Mouse (Mus musculus) frontal cortex, postnatal 25 days (tissue): ENCODE measurements around the gene Stmn1.

ENCODE experiments used
- DNase-seq, 2 experiments: peaks; one replicate each; pipeline ENCODE4 v3.0.0; 2022; ENCODE audit warnings: low spot score in 2 of 2

Gene Stmn1

DNA sequence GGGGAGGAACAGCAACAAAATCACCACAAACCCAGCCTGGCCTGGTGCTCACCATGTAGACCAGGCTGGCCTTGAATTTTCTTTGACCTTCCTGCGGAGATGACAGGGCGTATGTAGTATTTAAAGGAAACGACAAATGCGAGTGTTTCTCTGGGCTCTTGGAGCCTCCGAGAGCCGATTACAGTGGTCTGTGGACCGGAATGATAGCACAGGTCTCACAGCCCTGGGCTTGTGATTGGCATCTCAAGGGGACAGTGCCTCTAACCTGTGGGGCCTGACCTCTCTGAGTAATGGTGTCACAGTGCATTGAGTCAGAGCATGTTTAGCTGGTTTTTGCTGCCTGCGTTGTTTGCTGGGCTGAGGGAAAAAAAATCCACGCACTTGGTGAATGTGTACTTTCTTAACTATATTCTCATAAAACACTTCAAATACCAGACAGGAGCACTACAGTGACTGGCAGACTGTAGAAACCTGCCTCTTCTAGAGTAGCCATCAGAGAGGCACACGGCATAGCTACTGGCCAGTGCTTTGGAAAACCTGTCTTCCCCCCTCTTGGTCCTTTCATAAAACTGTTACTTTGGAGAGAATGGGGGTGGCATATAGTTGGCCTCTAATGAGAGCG, 46.3 kb downstream of the Stmn1 start:
- DNase-seq: no peak

- no peak for DNase-seq
Observed at GRCm38 (mm10) chr4:134515614-134516013, 47.5 kb downstream of the Stmn1 start.

- no peak for DNase-seq
Observed at GRCm38 (mm10) chr4:134516981-134517380, 48.9 kb downstream of the Stmn1 start.

- no peak for DNase-seq
Observed at GRCm38 (mm10) chr4:134517719-134518118, 49.6 kb downstream of the Stmn1 start.

- DNase-seq: no peak
Observed at GRCm38 (mm10) chr4:134518541-134518940, 50.4 kb downstream of the Stmn1 start.

DNA sequence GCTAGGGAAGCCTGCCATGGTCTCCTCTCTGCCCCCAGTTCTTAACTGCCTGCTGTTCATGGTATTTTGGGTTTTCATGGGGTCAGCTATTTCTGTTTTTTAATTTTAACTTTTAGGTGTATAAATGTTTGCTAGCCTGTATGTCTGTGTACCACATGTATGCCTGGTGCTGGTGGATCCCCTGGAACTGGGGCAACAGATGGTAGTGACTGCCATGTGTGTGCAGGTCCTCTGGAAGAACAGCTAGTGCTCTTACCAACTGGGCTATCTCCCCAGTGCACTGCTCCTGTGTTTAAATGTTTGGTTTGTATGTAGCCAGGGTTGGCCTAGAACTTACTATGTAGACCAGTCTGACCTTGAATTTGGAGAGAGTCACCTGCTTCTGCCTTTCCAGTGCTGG, 51.2 kb downstream of the Stmn1 start:
- DNase-seq: no peak
